Mouse (Mus musculus) hindbrain, embryonic 14.5 days (tissue): ENCODE measurements around the gene Coil. TPM values are rescaled to one million over a fixed set of nuclear protein-coding genes. Genes with fewer than 3 reads are reported as not detected.

Experiments
- ATAC-seq: fragments of 200-750 bp; cut with Nextera tagmentation; 2 replicates; pipeline ENCODE4 v1.8.0; 2017; ENCODE audit warnings: moderate number of reproducible peaks, mild to moderate bottlenecking, moderate TSS enrichment, moderate library complexity; ENCODE audit not compliant: low FRiP score
- DNase-seq: peaks from one replicate; pipeline ENCODE4 v3.0.0-alpha.2; 2015; ENCODE audit warnings: low spot score
- H3K27ac ChIP-seq: fragments of 300-500 bp; sonication (generic); 2 replicates; pipeline ENCODE4 v1.5.1; 2014; ENCODE audit warnings: mild to moderate bottlenecking, moderate library complexity
- H3K27me3 ChIP-seq: fragments of 300-500 bp; sonication (generic); 2 replicates; pipeline ENCODE4 v1.6.1; 2014; ENCODE audit warnings: mild to moderate bottlenecking, low read length, mixed read lengths; ENCODE audit not compliant: control insufficient read depth, insufficient read depth
- H3K36me3 ChIP-seq: fragments of 300-500 bp; sonication (generic); replicated peaks from 2 replicates; pipeline ENCODE4 v1.6.1; 2014; ENCODE audit not compliant: control insufficient read depth, insufficient read depth
- H3K4me1 ChIP-seq: fragments of 300-500 bp; sonication (generic); replicated peaks from 2 replicates; pipeline ENCODE4 v1.6.1; 2014; ENCODE audit warnings: antibody characterized with exemption, low read length, mixed read lengths; ENCODE audit not compliant: control insufficient read depth, insufficient read depth
- H3K4me2 ChIP-seq: fragments of 300-500 bp; sonication (generic); replicated peaks from 2 replicates; pipeline ENCODE4 v1.6.1; 2014; ENCODE audit warnings: mild to moderate bottlenecking, moderate library complexity
- H3K4me3 ChIP-seq: fragments of 300-500 bp; sonication (generic); replicated peaks from 2 replicates; pipeline ENCODE4 v1.5.1; 2014; ENCODE audit warnings: mild to moderate bottlenecking, low read length
- H3K9ac ChIP-seq: fragments of 300-500 bp; sonication (generic); 2 replicates; pipeline ENCODE4 v1.6.1; 2014
- H3K9me3 ChIP-seq: fragments of 300-500 bp; sonication (generic); 2 replicates; pipeline ENCODE4 v1.6.1; 2016; ENCODE audit warnings: low read length; ENCODE audit not compliant: control insufficient read depth
- WGBS: fragments of 180-500 bp; shearing (Covaris S2); extraction: QIAGEN DNeasy Blood & Tissue Kit; methylation state at CpG from one replicate; pipeline ENCODE4 v1.1.7; 2014; 5-methylcytosine and 5-hydroxymethylcytosine counted together
- polyA plus RNA-seq: library from polyadenylated mRNA; unstranded; fragments of >200 nt; fragmentation: Nextera tagmentation; extraction: Ambion mirVana; gene quantifications from 2 replicates; pipeline ENCODE4 v1.2.1, GENCODE M21; 2014

The Coil gene
- polyA plus RNA-seq, 1 experiment from 2014 or later = 16.9 TPM

DNA sequence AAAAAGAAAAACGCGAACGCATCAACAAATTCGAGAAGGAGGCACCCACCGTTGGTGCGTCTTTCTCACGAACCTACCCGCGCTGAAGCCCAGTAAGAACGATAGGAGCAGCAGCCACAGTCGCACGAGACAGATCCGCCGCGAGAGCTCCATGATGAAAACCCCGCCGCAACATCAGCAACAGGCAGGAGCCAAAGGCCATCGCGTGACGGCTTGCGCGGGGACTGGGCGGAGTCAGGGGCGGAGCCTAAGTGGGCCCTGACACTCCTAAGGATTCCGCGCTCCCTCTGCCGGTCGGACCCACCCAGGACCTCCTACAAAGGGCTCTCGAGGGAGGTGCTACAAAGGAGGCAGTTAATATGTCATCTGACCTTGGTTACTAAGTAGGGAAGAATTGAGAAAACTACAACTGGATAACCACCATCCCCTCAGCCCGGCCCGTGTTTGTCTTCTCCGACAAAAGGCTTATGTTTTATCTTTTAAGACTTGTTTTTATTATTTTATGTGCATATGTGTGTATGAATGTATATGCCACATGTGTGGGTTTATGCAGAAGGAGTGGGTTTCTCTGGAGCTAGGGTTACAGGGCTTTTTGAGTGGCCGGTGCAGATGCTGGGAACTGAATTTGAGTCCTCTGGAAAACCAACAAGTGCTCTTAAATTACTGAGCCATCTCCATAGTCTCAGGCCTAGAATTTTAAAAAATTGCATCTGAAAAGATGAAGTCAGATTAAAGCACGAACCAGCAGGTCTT, 14.7 kb upstream of the Coil start, which contains the start of gene Scpep1:
Scpep1 (minus strand) TSS at position 249 of the 753 bp plus-strand sequence.
- ATAC-seq = peak; percentile 94
- Histone ChIP-seq H3K4me1 (no peaks in the 10 kb centered on the region; the same call in 1 of the 2 replicates), H3K9me3 (no peaks in the 10 kb centered on the region), H3K36me3 (peaks cover 7% of the 10 kb centered on the region; the same call in 1 of the 2 replicates), H3K4me2 (peak within 1 kb of the TSS; percentile 63), H3K9ac (peak within 1 kb of the TSS; percentile 56), H3K4me3 (peak within 1 kb of the TSS; percentile 44), H3K27me3 (no peaks in the 10 kb centered on the region), H3K27ac (peak within 1 kb of the TSS; percentile 60)
- peak; percentile 93 for DNase-seq
- 5% methylated on average over 34 of the region's 34 CpGs for WGBS

DNA sequence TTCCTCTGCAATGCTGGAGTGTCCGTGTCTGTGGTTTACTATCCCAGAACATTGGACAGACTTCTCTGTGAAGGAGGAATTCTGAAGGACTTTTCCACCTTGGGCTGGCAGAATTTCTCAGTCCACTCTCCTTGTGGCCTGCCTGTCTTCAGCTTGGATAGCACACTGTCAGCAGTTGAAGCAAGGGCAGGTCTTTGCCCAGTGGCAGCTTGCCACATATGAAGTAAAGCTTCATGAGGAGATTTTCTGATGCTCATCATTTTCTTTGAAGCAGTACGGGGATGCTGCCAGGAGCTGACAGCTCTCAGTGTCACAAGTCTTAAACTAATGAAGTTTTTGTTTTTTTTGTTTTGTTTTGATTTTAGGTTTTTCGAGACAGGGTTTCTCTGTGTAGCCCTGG, 11.2 kb upstream of the Coil start:
- no peaks in the 10 kb centered on the region for H3K9me3 ChIP-seq
- 88% methylated on average over 3 of the region's 3 CpGs for WGBS
- H3K27ac ChIP-seq = no peak overlapping the region
- ATAC-seq (no peak), DNase-seq (no peak)
- no peaks in the 10 kb centered on the region; the same call in 1 of the 2 replicates for H3K4me1 ChIP-seq
- H3K4me3 ChIP-seq = no peak overlapping the region
- H3K9ac ChIP-seq = no peak overlapping the region
- H3K36me3 ChIP-seq = no peaks in the 10 kb centered on the region
- no peak overlapping the region for H3K4me2 ChIP-seq
- H3K27me3 ChIP-seq = no peaks in the 10 kb centered on the region

DNA sequence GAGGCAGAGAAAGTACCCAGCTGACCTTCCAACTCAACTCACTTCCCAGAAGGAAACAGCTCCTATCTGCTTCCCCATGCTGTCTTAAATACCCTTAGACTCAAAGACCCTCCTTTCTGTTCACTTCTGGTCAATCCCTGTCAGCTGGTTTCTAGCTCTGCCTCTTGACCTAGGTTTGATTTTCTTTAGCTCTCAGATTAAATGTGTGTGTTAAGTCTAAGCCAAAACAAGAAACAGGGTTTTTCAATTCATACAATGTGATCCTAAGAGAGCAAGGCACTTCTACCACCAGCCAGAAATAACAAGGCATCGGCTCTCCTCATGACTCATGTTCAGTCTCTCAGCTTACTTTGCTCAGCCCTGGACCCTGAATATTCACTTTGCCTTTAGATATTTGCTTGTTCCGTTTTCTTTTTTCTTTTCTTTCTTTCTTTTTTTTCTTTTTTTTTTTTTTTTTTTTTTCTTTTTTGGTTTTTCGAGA, 3.1 kb upstream of the Coil start, which contains the start of gene Elobl:
Elobl (minus strand) TSS at position 51 of the 481 bp plus-strand sequence.
- no peak within 1 kb of the TSS for H3K4me3 ChIP-seq
- 92% methylated on average over 2 of the region's 3 CpGs for WGBS
- H3K27ac ChIP-seq = no peak within 1 kb of the TSS
- no peaks in the 10 kb centered on the region for H3K9me3 ChIP-seq
- no peak for DNase-seq
- no peak within 1 kb of the TSS for H3K4me2 ChIP-seq
- ATAC-seq = no peak
- no peaks in the 10 kb centered on the region for H3K4me1 ChIP-seq
- H3K36me3 ChIP-seq = no peaks in the 10 kb centered on the region
- H3K9ac ChIP-seq = no peak within 1 kb of the TSS
- H3K27me3 ChIP-seq = 0 out of 2 replicates have a peak, but pooled peaks cover 3% of the 10 kb centered on the region

DNA sequence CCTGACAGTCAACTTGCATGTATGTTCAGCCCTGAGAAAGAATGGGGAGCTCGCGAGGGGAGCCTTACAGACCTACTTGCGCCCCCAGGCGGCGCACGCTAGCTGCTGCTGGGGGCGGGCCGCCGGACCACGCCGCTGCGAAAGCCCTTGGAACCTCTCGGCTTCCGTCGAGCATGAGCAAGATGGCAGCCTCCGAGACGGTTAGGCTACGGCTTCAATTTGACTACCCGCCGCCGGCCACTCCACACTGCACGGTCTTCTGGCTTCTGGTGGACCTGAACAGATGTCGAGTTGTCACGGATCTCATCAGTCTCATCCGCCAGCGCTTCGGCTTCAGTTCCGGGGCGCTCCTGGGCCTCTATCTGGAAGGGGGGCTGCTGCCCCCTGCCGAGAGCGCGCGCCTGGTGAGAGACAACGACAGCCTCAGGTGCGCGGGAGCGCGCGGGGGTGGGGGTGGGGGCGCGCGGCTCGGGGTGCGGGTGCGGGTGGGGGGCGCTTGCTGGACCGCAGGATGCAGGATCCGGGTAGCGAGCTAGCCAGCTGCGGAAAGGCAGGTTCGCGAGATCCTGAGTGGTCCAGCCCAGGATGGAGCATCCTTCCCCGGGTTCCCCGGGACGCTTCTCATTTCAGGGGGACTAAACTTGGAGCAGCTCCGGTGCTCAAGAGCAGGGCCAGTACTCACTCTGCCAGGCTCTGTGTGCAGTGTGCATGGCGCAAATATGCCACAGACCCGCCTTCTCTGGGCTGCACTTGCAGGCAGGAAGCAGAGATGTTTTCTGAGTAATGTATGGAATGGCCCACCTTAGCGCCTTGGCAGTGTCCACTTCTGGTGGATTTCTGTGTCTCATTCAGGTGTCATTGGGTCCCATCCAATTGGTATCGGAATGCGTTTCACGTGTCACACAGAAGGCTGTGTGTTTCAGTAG, 4.0 kb downstream of the Coil start:
- WGBS = under 1% methylated on average over 60 of the region's 62 CpGs
- no peaks in the 10 kb centered on the region for H3K36me3 ChIP-seq
- peak; percentile 89 for ATAC-seq
- H3K27ac ChIP-seq = peak overlapping the region; percentile 94
- 0 out of 2 replicates have a peak, but pooled peaks cover 3% of the 10 kb centered on the region for H3K27me3 ChIP-seq
- peaks cover 5% of the 10 kb centered on the region; the same call in 1 of the 2 replicates for H3K4me1 ChIP-seq
- no peaks in the 10 kb centered on the region for H3K9me3 ChIP-seq
- peak; percentile 95 for DNase-seq
- H3K4me3 ChIP-seq = peak overlapping the region; percentile 62
- peak overlapping the region; percentile 76 for H3K9ac ChIP-seq
- H3K4me2 ChIP-seq = peak overlapping the region; percentile 71

DNA sequence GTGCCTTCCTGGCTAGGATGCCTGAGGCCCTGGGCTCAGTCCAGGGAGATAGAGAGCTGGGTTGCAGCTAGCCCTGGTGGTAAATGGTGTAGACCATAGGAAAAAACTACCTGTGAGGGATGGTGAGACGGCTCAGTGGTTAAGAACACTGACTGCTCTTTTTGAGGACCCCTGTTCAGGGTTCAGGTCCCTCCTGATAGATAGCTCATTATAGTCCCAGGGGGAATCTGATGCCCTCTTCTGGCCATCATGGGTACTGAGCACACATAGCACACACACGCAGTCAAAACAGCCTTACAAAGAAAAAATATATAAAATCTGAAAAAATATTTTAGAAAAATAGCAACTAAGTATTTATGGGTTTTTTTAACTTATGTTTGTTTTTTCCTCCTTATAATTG, 6.3 kb downstream of the Coil start:
- Histone ChIP-seq H3K4me3 (no peak overlapping the region), H3K36me3 (peaks cover 4% of the 10 kb centered on the region; the same call in 1 of the 2 replicates), H3K27ac (no peak overlapping the region), H3K4me2 (no peak overlapping the region), H3K4me1 (peaks cover 5% of the 10 kb centered on the region; the same call in 1 of the 2 replicates), H3K27me3 (no peaks in the 10 kb centered on the region), H3K9me3 (no peaks in the 10 kb centered on the region), H3K9ac (no peak overlapping the region)
- ATAC-seq (no peak), DNase-seq (no peak)
- 89% methylated on average over 2 of the region's 2 CpGs for WGBS

DNA sequence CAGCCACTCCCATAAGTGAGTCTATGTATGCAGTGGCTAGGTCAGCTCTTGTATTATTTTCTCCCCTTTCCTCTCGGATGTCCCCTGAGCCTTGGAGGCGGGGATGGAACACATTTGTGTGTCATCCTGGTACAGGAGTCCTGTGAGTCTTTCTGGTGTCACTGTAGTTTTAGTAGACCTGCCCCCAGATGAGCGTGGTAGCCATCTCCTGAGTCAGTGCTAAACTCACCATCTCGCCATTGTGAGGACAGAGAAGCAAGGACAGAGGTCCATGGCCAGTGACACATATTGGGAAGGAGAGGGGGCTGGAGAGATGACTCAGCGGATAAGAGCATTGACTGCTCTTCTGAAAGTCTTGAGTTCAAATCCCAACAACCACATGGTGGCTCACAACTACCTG, 7.1 kb downstream of the Coil start:
- 95% methylated on average over 5 of the region's 5 CpGs for WGBS
- H3K9ac ChIP-seq = no peak overlapping the region
- H3K36me3 ChIP-seq = peaks cover 13% of the 10 kb centered on the region
- H3K27me3 ChIP-seq = no peaks in the 10 kb centered on the region
- H3K4me3 ChIP-seq = no peak overlapping the region
- H3K9me3 ChIP-seq = no peaks in the 10 kb centered on the region
- peaks cover 5% of the 10 kb centered on the region; the same call in 1 of the 2 replicates for H3K4me1 ChIP-seq
- H3K4me2 ChIP-seq = no peak overlapping the region
- H3K27ac ChIP-seq = no peak overlapping the region
- ATAC-seq (no peak), DNase-seq (no peak)

DNA sequence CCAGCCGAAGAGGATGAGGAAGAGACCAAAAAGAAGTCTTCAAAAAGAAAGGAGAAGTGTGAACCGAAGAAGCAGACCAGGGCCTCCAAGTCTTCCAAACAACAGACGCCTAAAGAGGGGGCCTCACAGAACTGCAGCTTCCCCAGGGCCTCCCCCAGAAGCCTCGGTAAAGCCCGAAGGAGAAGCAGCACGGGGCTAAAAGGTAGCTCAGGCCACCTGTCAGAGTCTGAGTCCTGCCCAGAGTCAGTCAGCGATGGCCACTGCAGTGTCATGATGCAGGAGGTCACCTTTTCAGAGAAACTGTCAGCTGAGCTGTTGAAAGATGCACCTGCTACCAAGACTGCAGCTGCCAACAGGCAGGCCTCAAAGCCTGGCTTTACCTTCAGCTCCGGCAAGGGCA, 11.3 kb downstream of the Coil start:
- Histone ChIP-seq H3K27me3 (no peaks in the 10 kb centered on the region), H3K9ac (no peak overlapping the region), H3K4me2 (no peak overlapping the region), H3K27ac (no peak overlapping the region), H3K4me1 (no peaks in the 10 kb centered on the region), H3K4me3 (no peak overlapping the region), H3K9me3 (no peaks in the 10 kb centered on the region), H3K36me3 (peaks cover 55% of the 10 kb centered on the region)
- DNase-seq = no peak
- WGBS = 93% methylated on average over 8 of the region's 8 CpGs
- no peak for ATAC-seq

GRCm38 (mm10) chr11:88986616-88987015, 16.6 kb downstream of the Coil start:
- H3K36me3 ChIP-seq = peaks cover 84% of the 10 kb centered on the region
- WGBS = 86% methylated on average over 10 of the region's 10 CpGs

DNA sequence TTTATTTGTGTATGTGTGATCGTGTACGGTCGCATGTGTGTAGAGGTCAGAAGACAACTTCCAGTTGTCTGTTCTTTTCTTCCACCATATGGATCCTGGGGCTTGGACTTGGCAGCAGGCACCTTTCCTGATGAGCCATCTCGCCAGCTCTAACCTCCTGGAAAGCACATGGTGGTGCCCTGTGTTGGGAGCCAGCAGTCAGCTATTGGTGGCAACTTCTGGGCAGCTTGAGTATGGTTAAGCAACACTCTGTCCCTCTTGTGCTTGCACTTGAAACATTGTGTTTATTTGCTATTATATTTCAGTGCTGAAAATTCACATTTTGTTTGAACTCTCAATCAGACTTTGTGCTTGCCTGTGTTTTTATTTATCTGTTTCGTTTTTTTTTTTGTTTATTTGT, 18.9 kb downstream of the Coil start:
- Histone ChIP-seq H3K27me3 (no peaks in the 10 kb centered on the region), H3K4me2 (no peak overlapping the region), H3K9me3 (no peaks in the 10 kb centered on the region), H3K4me1 (no peaks in the 10 kb centered on the region), H3K4me3 (no peak overlapping the region), H3K36me3 (peaks cover 66% of the 10 kb centered on the region), H3K9ac (no peak overlapping the region), H3K27ac (no peak overlapping the region)
- WGBS = 75% methylated on average over 5 of the region's 5 CpGs
- ATAC-seq (no peak), DNase-seq (no peak)

More at GRCm38 (mm10) chr11:88986616-88987015, 16.6 kb downstream of the Coil start:
- H3K4me1 ChIP-seq = no peaks in the 10 kb centered on the region
- H3K4me2 ChIP-seq = no peak overlapping the region
- no peaks in the 10 kb centered on the region for H3K27me3 ChIP-seq
- DNase-seq (no peak), ATAC-seq (no peak)
- no peak overlapping the region for H3K4me3 ChIP-seq
- no peaks in the 10 kb centered on the region for H3K9me3 ChIP-seq
- no peak overlapping the region for H3K27ac ChIP-seq
- no peak overlapping the region for H3K9ac ChIP-seq
